Mouse (Mus musculus) hindbrain, embryonic 12.5 days (tissue): ENCODE data around the gene Sipa1l3. TPM values are rescaled to one million over a fixed set of nuclear protein-coding genes. Genes with fewer than 3 reads are reported as not detected.

Experiments
- ATAC-seq: fragments of 200-750 bp; cut with Nextera tagmentation; 2 replicates; pipeline ENCODE4 v1.8.0; 2017; ENCODE audit warnings: moderate TSS enrichment; ENCODE audit not compliant: low FRiP score
- H3K27ac ChIP-seq: fragments of 300-500 bp; sonication (generic); 2 replicates; pipeline ENCODE4 v1.5.1; 2016; ENCODE audit warnings: mild to moderate bottlenecking
- H3K27me3 ChIP-seq: fragments of 300-500 bp; sonication (generic); 2 replicates; pipeline ENCODE4 v1.6.1; 2016; ENCODE audit warnings: mild to moderate bottlenecking
- H3K36me3 ChIP-seq: fragments of 300-500 bp; sonication (generic); 2 replicates; pipeline ENCODE4 v1.6.1; 2016; ENCODE audit warnings: mild to moderate bottlenecking
- H3K4me1 ChIP-seq: fragments of 300-500 bp; sonication (generic); 2 replicates; pipeline ENCODE4 v1.6.1; 2016
- H3K4me2 ChIP-seq: fragments of 300-500 bp; sonication (generic); replicated peaks from 2 replicates; pipeline ENCODE4 v1.6.1; 2016; ENCODE audit warnings: mild to moderate bottlenecking
- H3K4me3 ChIP-seq: fragments of 300-500 bp; sonication (generic); 2 replicates; pipeline ENCODE4 v1.5.1; 2016; ENCODE audit warnings: mild to moderate bottlenecking
- H3K9ac ChIP-seq: fragments of 300-500 bp; sonication (generic); 2 replicates; pipeline ENCODE4 v1.6.1; 2016; ENCODE audit warnings: mild to moderate bottlenecking, moderate library complexity
- H3K9me3 ChIP-seq: fragments of 300-500 bp; sonication (generic); replicated peaks from 2 replicates; pipeline ENCODE4 v1.6.1; 2016; ENCODE audit warnings: mild to moderate bottlenecking
- WGBS: fragments of 180-500 bp; shearing (Covaris S2); methylation state at CpG from one replicate; pipeline ENCODE4 v1.1.7; 2016; 5-methylcytosine and 5-hydroxymethylcytosine counted together
- polyA plus RNA-seq: library from polyadenylated mRNA; unstranded; fragments of >200 nt; fragmentation: Nextera tagmentation; extraction: Ambion mirVana; gene quantifications from 2 replicates; pipeline ENCODE4 v1.2.1, GENCODE M21; 2016

Gene Sipa1l3
- polyA plus RNA-seq, 1 experiment from 2014 or later = 15.9 TPM

DNA sequence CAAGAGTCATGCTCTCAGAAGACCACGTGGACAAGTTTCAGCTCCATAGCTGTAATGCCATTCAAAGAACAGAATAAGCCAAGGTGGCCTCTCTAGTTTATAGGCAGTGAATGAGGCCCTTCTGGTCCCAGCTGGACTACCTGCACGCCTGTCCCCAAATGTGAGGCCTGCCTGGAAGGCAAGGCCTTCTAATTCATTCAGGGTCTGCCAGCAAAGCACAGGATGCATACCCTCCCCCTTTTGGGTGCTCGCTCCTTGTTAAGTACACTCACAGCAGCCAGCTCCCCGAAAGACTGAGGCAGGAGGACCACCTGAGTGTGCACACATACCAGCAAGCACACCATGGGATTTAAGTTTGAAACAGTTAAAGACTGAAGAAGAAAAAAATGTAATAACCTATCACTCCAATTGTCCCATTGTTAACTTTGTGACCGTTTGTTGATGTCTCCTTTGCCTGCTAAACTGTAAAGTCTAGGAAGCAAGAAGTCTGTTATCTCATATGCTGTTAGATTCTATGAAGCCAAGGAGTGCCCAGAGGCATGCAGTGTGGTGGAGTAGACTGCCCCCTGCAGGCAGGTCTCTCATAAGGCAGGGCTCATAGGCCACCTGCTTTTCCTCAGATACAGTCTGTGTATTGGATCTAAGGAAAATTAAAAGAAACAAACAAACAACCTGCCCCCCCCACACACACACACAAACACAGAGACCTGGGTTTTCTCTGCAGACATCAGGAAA lies 3.6 kb upstream of the Sipa1l3 start:
- H3K4me2 ChIP-seq = no peak overlapping the region
- no peaks in the 10 kb centered on the region for H3K9me3 ChIP-seq
- H3K4me3 ChIP-seq = no peak overlapping the region
- H3K27ac ChIP-seq = no peak overlapping the region
- H3K36me3 ChIP-seq = no peaks in the 10 kb centered on the region
- no peaks in the 10 kb centered on the region for H3K27me3 ChIP-seq
- no peak for ATAC-seq
- 62% methylated on average over 5 of the region's 5 CpGs for WGBS
- no peak overlapping the region for H3K9ac ChIP-seq
- H3K4me1 ChIP-seq = peaks cover 8% of the 10 kb centered on the region

DNA sequence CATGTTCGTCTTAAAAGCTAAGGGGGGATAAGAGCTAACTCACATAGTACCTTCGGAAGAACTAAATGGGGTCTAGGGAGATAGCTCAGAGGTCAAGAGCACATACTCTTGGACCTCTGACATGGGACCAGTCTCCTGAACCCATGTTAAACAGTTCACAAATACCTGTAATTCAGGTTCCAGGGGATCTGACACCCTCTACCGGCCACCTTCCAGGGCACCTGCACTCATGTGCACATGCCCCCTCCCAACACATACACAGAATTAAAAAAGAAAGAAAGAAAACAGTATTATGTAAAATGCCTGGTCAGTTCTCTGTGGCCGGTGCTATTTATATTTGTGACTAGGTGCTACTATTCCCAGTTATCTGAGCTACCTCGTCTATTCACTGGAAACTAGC lies 2.9 kb upstream of the Sipa1l3 start:
- no peaks in the 10 kb centered on the region for H3K9me3 ChIP-seq
- no peak overlapping the region for H3K27ac ChIP-seq
- 71% methylated on average over 5 of the region's 5 CpGs for WGBS

DNA sequence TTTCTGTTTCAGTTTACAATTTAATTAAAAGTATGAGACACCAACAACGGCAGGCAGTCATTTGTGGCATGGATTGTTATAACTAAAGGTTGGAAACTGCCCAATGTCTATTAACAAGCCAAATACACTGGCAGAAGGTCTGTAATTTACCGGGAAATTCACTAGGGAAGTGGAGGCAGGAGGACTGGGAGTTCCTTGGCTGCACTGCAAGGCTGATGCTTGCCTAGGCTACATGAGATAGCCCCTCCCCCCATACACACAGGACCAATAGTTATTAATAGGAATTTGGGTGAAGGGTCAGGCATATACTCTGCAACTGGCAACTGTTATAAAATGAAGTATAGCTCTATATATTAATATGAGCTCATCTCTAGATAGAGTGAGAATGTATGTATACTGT lies 2.4 kb upstream of the Sipa1l3 start:
- 70% methylated on average over 2 of the region's 2 CpGs for WGBS
- no peak for ATAC-seq
- Histone ChIP-seq H3K9ac (no peak overlapping the region), H3K4me3 (no peak overlapping the region), H3K27ac (no peak overlapping the region), H3K4me2 (no peak overlapping the region), H3K27me3 (no peaks in the 10 kb centered on the region), H3K4me1 (peaks cover 16% of the 10 kb centered on the region), H3K36me3 (no peaks in the 10 kb centered on the region), H3K9me3 (no peaks in the 10 kb centered on the region)

More for the DNA sequence above, 2.9 kb upstream of the Sipa1l3 start:
- Histone ChIP-seq H3K4me2 (no peak overlapping the region), H3K4me3 (no peak overlapping the region), H3K9ac (no peak overlapping the region), H3K4me1 (peaks cover 14% of the 10 kb centered on the region), H3K27me3 (no peaks in the 10 kb centered on the region), H3K36me3 (no peaks in the 10 kb centered on the region)
- ATAC-seq = no peak

DNA sequence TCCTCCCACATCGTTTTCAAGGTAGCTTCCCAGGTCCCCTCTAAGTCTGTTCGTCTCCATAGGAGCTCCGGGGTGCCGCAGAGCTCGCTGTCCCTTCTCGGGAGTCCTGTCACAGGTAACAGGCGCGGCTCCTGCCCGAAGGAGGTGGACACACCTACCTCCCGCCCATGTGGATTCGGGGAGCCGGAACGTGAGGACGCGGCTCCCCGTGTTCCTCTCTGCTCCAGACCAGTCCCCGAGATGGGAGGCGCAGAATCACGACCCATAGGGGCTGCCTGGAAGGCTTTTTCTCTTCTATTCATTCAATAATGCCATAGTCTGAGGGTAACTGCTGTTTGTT lies 740 bp upstream of the Sipa1l3 start:
- Histone ChIP-seq H3K9me3 (no peaks in the 10 kb centered on the region), H3K4me1 (peaks cover 16% of the 10 kb centered on the region), H3K4me3 (peak overlapping the region; percentile 89), H3K9ac (peak overlapping the region; percentile 90), H3K27ac (peak overlapping the region; percentile 87), H3K4me2 (peak overlapping the region; percentile 93), H3K27me3 (no peaks in the 10 kb centered on the region), H3K36me3 (no peaks in the 10 kb centered on the region)
- under 1% methylated on average over 19 of the region's 19 CpGs for WGBS
- ATAC-seq = peak; percentile 24; the same call in 1 of the 2 replicates

DNA sequence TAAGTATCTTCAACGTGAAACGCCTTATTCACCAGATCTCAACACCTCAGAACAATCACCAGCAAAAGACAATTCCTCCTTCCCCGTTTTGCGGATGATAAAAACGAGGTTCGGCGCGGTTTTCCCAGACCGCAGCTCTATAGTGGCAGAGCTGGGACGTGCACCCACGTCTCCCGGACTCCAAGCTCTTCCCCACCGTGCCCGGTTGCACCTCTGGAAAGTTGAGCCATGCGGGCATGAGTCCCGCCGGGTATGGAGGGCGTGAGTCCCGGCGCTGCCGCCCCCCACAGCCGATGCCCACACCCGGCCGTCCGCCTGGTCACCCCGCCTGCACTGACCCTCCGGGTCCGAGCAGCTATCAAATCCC lies 404 bp downstream of the Sipa1l3 start:
- no peak for ATAC-seq
- H3K4me1 ChIP-seq = peaks cover 19% of the 10 kb centered on the region
- H3K4me3 ChIP-seq = peak overlapping the region; percentile 89
- peak overlapping the region; percentile 90 for H3K9ac ChIP-seq
- H3K9me3 ChIP-seq = no peaks in the 10 kb centered on the region
- peak overlapping the region; percentile 93 for H3K4me2 ChIP-seq
- WGBS = under 1% methylated on average over 28 of the region's 28 CpGs
- H3K36me3 ChIP-seq = no peaks in the 10 kb centered on the region
- no peaks in the 10 kb centered on the region for H3K27me3 ChIP-seq
- peak overlapping the region; percentile 25; the same call in 1 of the 2 replicates for H3K27ac ChIP-seq

DNA sequence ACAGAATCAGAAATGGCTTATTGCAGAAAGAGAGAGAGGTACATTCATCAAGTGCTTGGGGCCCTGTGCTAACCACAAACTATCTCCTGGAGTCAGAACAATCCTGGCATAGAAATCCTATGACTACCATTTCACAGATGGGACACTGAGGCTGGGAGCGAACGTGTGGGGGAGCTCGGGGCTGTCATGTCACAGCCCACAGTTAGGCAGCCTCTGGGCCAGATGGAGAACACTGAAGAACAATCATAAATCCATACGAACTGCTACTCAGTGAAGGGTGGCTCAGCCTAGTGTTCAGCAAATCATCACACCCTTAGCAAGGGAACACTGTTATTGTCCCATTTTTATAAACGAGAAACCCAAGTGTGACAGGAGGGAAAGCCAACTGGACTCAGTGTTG lies 1.3 kb downstream of the Sipa1l3 start:
- no peaks in the 10 kb centered on the region for H3K27me3 ChIP-seq
- H3K9ac ChIP-seq = peak overlapping the region; percentile 90
- no peak for ATAC-seq
- peak overlapping the region; percentile 89 for H3K4me3 ChIP-seq
- H3K36me3 ChIP-seq = no peaks in the 10 kb centered on the region
- H3K4me2 ChIP-seq = peak overlapping the region; percentile 93
- no peak overlapping the region for H3K27ac ChIP-seq
- WGBS = 71% methylated on average over 5 of the region's 5 CpGs
- H3K4me1 ChIP-seq = peaks cover 20% of the 10 kb centered on the region
- no peaks in the 10 kb centered on the region for H3K9me3 ChIP-seq

DNA sequence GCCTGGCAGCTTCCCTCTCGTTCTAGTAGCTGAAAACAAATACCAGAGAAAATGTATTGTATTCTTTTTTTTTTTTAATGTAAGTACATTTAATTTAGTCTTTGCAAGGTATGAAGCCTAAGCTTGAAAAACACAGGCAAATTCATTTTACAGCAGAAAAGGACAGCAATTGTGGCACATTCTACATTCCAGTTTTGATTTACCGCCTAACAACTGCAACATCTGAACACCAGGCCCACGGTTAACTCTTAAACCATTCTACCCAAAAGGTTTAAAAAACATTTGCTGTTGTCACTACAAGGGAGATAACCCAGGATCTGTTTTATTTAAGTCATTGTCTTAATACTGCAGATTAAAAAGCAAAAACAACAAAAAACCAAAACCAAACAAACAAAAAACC lies 2.8 kb downstream of the Sipa1l3 start:
- no peak overlapping the region for H3K4me2 ChIP-seq
- H3K9ac ChIP-seq = no peak overlapping the region
- H3K36me3 ChIP-seq = no peaks in the 10 kb centered on the region
- H3K27ac ChIP-seq = no peak overlapping the region
- H3K27me3 ChIP-seq = no peaks in the 10 kb centered on the region
- H3K4me3 ChIP-seq = no peak overlapping the region
- H3K9me3 ChIP-seq = no peaks in the 10 kb centered on the region
- peaks cover 33% of the 10 kb centered on the region for H3K4me1 ChIP-seq
- no peak for ATAC-seq
- WGBS = 86% methylated on average over 3 of the region's 3 CpGs

DNA sequence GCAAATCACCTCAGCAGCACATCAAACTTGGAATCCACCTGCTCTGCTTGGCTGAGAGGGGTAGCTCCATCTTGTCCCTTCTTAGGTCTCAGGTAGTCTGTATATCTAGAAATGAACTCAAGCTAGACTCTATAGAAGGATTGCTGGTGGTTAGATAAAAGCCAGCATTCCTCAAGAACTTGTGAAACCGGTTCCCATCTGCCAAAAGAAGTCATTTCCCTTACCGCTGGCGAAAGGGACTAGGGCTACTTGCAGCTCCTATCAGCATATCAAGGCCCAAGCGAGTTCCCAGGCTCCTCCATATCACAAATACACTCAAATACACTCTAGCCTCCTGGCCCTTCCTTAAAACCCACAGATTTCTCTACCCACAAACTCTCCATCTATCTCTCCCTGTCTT lies 5.7 kb downstream of the Sipa1l3 start:
- Histone ChIP-seq H3K27me3 (no peaks in the 10 kb centered on the region), H3K9me3 (no peaks in the 10 kb centered on the region), H3K27ac (no peak overlapping the region), H3K4me1 (peaks cover 34% of the 10 kb centered on the region), H3K36me3 (no peaks in the 10 kb centered on the region), H3K9ac (no peak overlapping the region), H3K4me3 (no peak overlapping the region), H3K4me2 (no peak overlapping the region)
- no peak for ATAC-seq
- 61% methylated on average over 4 of the region's 4 CpGs for WGBS

DNA sequence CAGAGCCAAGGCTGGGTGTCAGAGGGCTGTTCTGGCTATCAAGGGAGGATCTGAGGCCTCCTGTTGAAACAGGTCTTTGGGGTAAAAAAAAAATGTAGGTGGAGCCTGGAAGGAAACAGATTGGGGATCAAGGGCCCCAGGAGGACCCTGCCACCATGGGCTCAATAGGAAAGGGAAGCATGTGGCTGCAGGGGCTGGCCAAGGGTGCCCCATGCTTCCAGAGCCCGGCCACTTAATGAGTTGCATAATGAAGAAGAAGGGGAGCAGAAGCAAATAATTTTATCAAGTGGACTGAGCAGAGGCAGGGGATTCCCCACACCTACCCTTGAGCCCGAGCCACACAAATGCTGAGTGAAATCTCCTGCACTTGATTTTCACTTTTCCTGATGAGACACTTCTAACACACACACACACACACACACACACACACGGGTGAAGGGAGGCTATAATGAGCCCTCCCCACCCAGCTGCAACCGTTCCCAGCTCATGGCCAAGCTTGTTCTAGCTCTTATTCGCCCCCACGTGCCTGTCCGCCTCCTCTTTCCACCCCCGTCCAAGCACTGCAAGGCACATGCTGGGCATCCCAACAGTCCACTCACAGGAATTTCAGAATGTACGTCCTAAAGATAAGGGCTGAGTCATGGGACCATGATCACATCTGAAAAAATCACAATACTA lies 6.7 kb downstream of the Sipa1l3 start:
- H3K27me3 ChIP-seq = no peaks in the 10 kb centered on the region
- H3K9ac ChIP-seq = no peak overlapping the region
- no peak overlapping the region for H3K4me2 ChIP-seq
- H3K36me3 ChIP-seq = no peaks in the 10 kb centered on the region
- no peaks in the 10 kb centered on the region for H3K9me3 ChIP-seq
- no peak overlapping the region for H3K4me3 ChIP-seq
- ATAC-seq = no peak
- 57% methylated on average over 9 of the region's 9 CpGs for WGBS
- no peak overlapping the region for H3K27ac ChIP-seq
- H3K4me1 ChIP-seq = peaks cover 24% of the 10 kb centered on the region

DNA sequence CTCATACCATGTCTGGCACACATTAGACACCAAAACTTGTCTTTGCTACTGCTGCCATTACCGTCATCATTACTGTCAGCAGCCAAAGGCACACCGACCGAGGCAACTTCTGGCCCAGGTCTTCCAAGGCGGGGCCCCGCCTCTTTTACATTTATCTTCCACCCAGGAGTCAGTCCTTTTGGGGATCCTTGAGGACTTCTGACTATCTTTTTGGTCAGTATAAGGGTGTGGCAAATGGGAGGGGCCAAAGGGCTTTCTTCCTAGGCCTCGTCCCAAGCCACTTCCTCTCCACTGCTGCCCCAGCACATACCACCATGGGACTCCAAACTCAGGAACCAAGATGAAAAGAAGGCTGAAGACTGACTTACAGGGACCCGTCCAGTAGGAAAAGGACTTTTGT lies 9.9 kb downstream of the Sipa1l3 start:
- 87% methylated on average over 7 of the region's 7 CpGs for whole genome bisulfite sequencing
- no peaks in the 10 kb centered on the region for H3K9me3 ChIP-seq

DNA sequence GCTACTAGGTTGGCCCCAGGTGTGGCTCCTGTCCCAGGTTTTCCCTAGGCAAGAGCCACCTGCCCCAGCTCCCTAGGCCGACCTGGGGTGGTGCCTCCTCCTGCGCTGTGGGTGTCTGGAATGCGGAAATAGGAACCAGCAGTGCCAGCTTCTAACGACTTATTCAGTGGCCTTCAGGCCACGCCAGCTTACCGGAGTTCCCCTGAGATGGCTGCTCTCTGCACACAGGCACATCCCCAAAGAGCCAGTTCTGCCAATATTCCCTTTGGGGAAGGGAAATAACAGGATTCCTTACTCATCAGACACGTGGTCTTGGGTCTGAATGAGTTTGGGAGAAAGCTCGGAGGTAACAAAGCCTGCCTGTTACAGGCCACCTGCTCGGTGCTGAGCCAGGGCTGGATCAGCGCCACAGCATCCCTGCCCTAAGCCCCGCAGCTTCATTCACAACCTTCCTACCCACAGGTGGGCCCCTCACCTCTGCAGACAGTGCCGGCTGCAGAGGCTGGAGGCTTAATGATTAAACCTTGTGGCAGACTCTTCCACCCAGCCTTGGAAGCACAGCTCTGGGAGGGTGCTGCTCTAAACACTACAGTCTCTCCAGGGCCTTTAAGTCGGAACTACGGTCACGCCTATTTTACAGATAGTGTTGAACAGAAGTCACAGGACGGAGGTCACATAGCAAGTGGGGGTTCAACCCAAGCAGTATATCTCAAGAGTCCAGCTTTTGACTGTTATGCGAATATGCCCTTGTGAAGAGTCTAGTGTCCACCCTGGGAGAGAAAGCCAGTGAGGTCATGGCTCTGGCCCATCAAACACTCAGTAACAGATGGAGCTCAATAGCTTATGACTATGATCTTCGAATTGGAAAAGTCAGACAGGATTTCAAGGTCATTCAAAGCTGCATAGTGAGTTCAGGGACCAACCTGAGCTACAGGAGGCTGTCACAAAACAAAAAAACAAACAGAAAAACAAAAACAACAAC lies 12.8 kb downstream of the Sipa1l3 start:
- no peaks in the 10 kb centered on the region for H3K27me3 ChIP-seq
- 0 out of 2 replicates have a peak overlapping the region, but pooled peaks have one; percentile 1 for H3K4me2 ChIP-seq
- no peak overlapping the region for H3K4me3 ChIP-seq
- H3K36me3 ChIP-seq = no peaks in the 10 kb centered on the region
- 24% methylated on average over 18 of the region's 18 CpGs for WGBS
- H3K9me3 ChIP-seq = no peaks in the 10 kb centered on the region
- no peak overlapping the region for H3K27ac ChIP-seq
- peaks cover 31% of the 10 kb centered on the region for H3K4me1 ChIP-seq
- H3K9ac ChIP-seq = no peak overlapping the region
- ATAC-seq = 0 out of 2 replicates have a peak, but pooled peaks have one; percentile 25

More for the DNA sequence above, 9.9 kb downstream of the Sipa1l3 start:
- Histone ChIP-seq H3K9ac (no peak overlapping the region), H3K4me1 (peaks cover 46% of the 10 kb centered on the region), H3K4me3 (no peak overlapping the region), H3K27me3 (no peaks in the 10 kb centered on the region), H3K36me3 (no peaks in the 10 kb centered on the region), H3K4me2 (no peak overlapping the region), H3K27ac (no peak overlapping the region)
- ATAC-seq = no peak

DNA sequence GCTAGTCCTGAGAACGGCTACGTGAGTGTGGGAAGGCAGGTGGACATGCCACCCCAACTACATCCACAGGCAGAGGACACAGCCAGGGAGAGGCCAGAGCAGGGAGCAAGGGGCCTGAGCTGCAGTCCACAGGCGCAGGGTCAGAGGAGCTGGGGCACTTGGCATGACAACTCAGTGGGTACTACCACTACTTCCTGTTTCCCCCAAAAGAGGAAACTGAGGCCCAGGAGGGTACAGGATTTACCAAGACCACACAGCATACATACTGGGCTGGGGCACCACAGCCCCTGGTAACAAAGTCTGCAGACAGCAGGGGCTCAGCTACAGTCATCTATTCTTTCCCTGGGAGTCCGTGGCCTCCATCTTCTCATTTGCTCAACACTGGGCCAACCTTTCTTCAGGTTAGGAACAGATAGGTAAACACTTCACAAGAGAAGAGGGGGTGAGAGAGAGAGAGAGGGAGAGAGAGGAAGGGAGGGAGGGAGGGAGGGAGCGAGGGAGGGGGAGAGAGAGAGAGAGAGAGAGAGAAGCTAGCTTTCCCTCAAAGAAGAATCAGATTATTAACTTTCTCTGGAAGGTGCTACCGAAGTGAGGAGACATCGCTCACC lies 13.7 kb downstream of the Sipa1l3 start:
- 57% methylated on average over 7 of the region's 7 CpGs for WGBS
- ATAC-seq = no peak
- no peak overlapping the region for H3K4me2 ChIP-seq

More for the DNA sequence above, 13.7 kb downstream of the Sipa1l3 start:
- Histone ChIP-seq H3K36me3 (no peaks in the 10 kb centered on the region), H3K9ac (no peak overlapping the region), H3K4me3 (no peak overlapping the region), H3K9me3 (no peaks in the 10 kb centered on the region), H3K4me1 (peaks cover 30% of the 10 kb centered on the region), H3K27me3 (no peaks in the 10 kb centered on the region), H3K27ac (no peak overlapping the region)
